Mouse (Mus musculus): ENCODE results near the gene Sesn2. TPM values are rescaled to one million over a fixed set of nuclear protein-coding genes. Genes with fewer than 3 reads are reported as not detected.
A peak's percentile ranks its signal among the peaks of the same experiment; 100 is the strongest.

Sesn2 gene
- polyA plus RNA-seq, 1 experiment from 2014 or later = 6.4 TPM

DNA sequence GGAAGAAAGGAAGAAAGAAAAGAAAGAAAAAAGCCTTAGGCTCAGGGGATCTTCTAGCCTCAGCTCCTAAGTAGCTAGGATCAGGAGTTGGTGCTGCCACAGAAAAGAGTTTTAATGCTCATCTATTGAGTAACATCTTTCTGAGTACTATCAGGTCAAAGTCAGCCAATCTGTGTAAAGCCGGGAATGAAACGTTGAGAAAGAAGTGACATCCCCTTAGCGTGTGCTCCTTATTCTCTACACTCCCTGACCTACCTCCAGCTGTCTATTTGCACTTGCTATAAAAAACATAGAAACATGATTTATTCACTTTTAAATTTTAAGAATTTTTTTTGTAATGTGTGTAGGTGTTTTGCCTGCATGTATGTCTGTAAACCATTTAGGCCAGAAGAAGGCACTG, 8.9 kb upstream of the Sesn2 start:
- H3K36me3 ChIP-seq (ENCODE audit: control insufficient read depth, insufficient read depth, low read length) = no peaks in the 10 kb centered on the region
- no peak overlapping the region for H3K4me2 ChIP-seq (ENCODE audit: low read depth, low read length)
- ATAC-seq (ENCODE audit: low read depth) (no peak), DNase-seq (ENCODE audit: low spot score) (no peak)
- peaks cover 2% of the 10 kb centered on the region; the same call in 1 of the 2 replicates for H3K4me1 ChIP-seq (ENCODE audit: control insufficient read depth, insufficient read depth, low read length)
- H3K27ac ChIP-seq (replicated peaks; ENCODE audit: low read depth, low read length) = no peak overlapping the region
- 85% methylated on average over 3 of the region's 3 CpGs for WGBS
- H3K9me3 ChIP-seq (ENCODE audit: control insufficient read depth, low read length) = no peaks in the 10 kb centered on the region
- no peak overlapping the region for H3K9ac ChIP-seq (ENCODE audit: low read depth, low read length)
- no peak overlapping the region for H3K4me3 ChIP-seq (ENCODE audit: low read depth, low read length)
- H3K27me3 ChIP-seq (replicated peaks; ENCODE audit: control insufficient read depth, insufficient read depth, low read length) = no peaks in the 10 kb centered on the region

DNA sequence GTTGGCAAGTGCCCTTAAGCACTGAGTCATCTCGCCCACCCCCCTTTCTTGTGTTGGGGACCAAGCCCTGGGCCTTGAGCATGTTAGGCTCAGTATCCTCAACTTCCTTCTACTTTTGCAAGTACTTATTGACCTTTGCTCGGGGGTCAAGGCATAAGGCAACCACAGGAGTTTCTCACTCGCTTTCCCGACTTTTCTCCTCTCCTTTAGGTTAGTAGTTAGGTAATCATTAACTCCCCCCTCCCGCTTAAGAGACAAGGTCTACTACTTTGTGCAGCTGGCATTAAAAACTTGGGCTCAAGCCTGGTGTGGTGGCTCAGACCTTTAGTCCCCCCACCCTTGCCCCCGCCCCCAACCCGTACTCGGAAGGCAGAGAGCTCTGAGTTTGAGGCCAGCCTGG, 7.8 kb upstream of the Sesn2 start:
- H3K4me1 ChIP-seq (ENCODE audit: control insufficient read depth, insufficient read depth, low read length) = peaks cover 7% of the 10 kb centered on the region; the same call in 1 of the 2 replicates
- no peak overlapping the region for H3K4me3 ChIP-seq (ENCODE audit: low read depth, low read length)
- DNase-seq (ENCODE audit: low spot score) = no peak
- H3K27ac ChIP-seq (replicated peaks; ENCODE audit: low read depth, low read length) = no peak overlapping the region
- H3K27me3 ChIP-seq (replicated peaks; ENCODE audit: control insufficient read depth, insufficient read depth, low read length) = no peaks in the 10 kb centered on the region
- no peak overlapping the region for H3K4me2 ChIP-seq (ENCODE audit: low read depth, low read length)
- H3K9me3 ChIP-seq (ENCODE audit: control insufficient read depth, low read length) = no peaks in the 10 kb centered on the region
- no peak overlapping the region for H3K9ac ChIP-seq (ENCODE audit: low read depth, low read length)
- WGBS = 71% methylated on average over 8 of the region's 8 CpGs
- no peak for ATAC-seq (ENCODE audit: low read depth)
- no peaks in the 10 kb centered on the region for H3K36me3 ChIP-seq (ENCODE audit: control insufficient read depth, insufficient read depth, low read length)

DNA sequence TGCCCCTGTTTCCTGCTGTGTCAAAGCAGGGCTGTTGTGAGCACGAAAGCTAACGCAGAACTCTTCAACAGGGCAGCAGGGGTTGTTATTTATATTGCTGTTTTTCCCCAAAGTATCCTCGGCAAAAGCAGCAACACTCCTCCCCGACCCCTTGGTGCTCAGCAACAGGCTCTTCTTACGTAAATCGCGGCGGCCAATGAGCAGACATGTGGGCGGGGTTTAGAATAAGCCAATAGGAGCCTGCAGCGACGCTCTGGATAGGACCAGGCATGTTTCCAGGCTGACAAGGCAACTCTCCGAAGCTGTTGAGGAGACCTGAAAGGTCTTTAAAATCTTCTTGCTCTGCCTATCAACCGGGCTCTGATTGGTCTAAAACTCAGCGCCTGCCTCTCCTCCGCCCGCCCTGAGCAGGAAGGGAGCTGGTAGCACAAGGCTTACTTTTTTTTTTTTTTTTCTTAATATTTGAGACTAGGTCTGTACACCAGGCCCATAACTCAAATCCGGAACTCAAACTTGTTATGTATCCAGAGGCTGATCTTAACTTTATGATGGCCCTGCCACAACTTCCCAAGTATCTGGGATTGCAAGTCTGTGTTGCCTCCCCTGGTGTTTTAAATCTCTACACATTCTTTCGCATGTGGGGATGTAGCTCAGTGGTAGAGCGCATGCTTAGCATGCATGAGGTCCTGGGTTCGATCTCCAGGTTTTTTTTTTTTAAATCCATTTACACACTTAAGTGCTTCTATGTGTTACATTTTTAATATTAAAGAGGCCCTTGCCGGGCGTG, 5.3 kb upstream of the Sesn2 start:
- peak; percentile 100 for DNase-seq (ENCODE audit: low spot score)
- no peaks in the 10 kb centered on the region for H3K36me3 ChIP-seq (ENCODE audit: control insufficient read depth, insufficient read depth, low read length)
- H3K27ac ChIP-seq (replicated peaks; ENCODE audit: low read depth, low read length) = peak overlapping the region; percentile 89
- 21% methylated on average over 20 of the region's 22 CpGs for WGBS
- peak; percentile 96 for ATAC-seq (ENCODE audit: low read depth)
- H3K9ac ChIP-seq (ENCODE audit: low read depth, low read length) = peak overlapping the region; percentile 58
- no peaks in the 10 kb centered on the region for H3K27me3 ChIP-seq (replicated peaks; ENCODE audit: control insufficient read depth, insufficient read depth, low read length)
- H3K9me3 ChIP-seq (ENCODE audit: control insufficient read depth, low read length) = no peaks in the 10 kb centered on the region
- peaks cover 7% of the 10 kb centered on the region; the same call in 1 of the 2 replicates for H3K4me1 ChIP-seq (ENCODE audit: control insufficient read depth, insufficient read depth, low read length)
- H3K4me2 ChIP-seq (ENCODE audit: low read depth, low read length) = peak overlapping the region; percentile 96
- H3K4me3 ChIP-seq (ENCODE audit: low read depth, low read length) = peak overlapping the region; percentile 51

DNA sequence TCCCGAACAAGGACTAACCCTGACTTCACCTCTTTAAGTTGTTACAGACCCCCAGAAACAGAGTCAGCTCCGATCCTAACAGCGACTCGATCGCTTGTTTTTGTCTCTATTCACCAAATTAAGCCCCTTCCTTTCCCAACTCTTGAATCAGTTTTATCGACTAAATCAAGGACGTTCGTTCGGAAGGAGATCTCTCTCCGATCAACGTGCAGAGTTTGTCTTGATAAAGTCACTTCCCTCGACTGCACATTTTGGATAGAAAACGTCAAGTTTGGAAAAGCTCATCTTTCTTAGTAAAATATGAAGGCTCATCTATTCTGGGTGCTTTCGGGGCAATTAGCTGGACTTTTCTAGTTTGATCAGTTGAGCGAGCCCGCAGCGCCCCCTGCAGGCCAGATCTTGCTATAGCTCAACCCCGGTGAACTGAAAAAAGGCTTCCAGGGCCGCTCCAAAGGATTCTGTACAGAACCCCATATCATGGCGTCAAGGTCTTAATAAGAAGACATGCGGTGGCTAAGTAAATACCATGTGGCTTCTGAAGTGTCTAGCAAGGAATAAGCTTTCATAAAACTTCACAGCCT, 4.3 kb upstream of the Sesn2 start:
- Histone ChIP-seq H3K9me3 (ENCODE audit: control insufficient read depth, low read length) (no peaks in the 10 kb centered on the region), H3K36me3 (ENCODE audit: control insufficient read depth, insufficient read depth, low read length) (no peaks in the 10 kb centered on the region), H3K4me3 (ENCODE audit: low read depth, low read length) (peak overlapping the region; percentile 51), H3K4me2 (ENCODE audit: low read depth, low read length) (peak overlapping the region; percentile 96), H3K27me3 (replicated peaks; ENCODE audit: control insufficient read depth, insufficient read depth, low read length) (no peaks in the 10 kb centered on the region), H3K9ac (ENCODE audit: low read depth, low read length) (peak overlapping the region; percentile 58), H3K27ac (replicated peaks; ENCODE audit: low read depth, low read length) (peak overlapping the region; percentile 89), H3K4me1 (ENCODE audit: control insufficient read depth, insufficient read depth, low read length) (peaks cover 7% of the 10 kb centered on the region; the same call in 1 of the 2 replicates)
- peak; percentile 31; the same call in 1 of the 2 replicates for ATAC-seq (ENCODE audit: low read depth)
- DNase-seq (ENCODE audit: low spot score) = peak; percentile 90
- 2% methylated on average over 21 of the region's 21 CpGs for WGBS

DNA sequence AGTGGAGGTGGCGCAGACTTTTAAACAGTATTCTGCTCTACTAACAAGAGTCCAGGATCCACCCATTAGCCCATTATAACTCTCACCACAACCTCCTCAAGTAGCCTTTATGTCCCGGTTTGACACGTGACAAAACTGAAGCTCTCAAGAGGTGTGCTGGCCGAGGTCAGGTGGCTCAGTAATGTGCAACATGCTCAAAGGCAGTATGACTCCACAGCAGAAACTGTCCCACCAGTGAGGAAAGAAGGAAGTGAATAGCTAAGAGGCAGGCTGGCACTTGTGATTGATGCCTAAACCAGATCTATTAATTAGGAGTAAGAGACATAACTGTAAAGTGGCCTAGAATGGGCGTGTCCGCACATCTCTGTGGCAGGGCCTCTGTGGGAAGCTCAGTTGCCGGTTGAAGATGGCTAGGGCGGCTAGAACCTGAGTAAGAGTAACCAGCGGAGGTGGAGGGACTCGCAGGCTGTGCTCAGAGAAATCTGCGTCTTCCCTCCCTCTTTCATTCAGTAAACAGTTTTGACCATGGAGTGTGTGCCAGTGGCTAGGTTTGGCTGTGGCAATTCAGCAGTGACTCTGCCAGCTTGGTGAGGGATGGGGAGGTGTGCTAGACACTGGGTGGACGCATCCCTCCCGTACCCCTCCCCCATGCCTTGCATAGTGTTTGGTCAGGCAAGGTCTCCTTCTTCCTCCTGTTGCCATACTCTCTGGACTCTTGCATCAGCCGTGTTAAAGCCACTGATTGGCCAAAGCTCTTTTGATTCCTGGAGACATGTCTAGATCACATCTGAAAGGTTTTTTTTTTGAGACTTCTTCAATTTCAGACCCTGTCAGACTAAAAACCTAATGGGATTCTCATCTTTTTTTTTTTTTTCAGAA, 3.3 kb upstream of the Sesn2 start:
- Histone ChIP-seq H3K27me3 (replicated peaks; ENCODE audit: control insufficient read depth, insufficient read depth, low read length) (no peaks in the 10 kb centered on the region), H3K4me3 (ENCODE audit: low read depth, low read length) (peak overlapping the region; percentile 51; the same call in 1 of the 2 replicates), H3K27ac (replicated peaks; ENCODE audit: low read depth, low read length) (no peak overlapping the region), H3K4me2 (ENCODE audit: low read depth, low read length) (peak overlapping the region; percentile 96), H3K4me1 (ENCODE audit: control insufficient read depth, insufficient read depth, low read length) (peaks cover 7% of the 10 kb centered on the region; the same call in 1 of the 2 replicates), H3K9ac (ENCODE audit: low read depth, low read length) (no peak overlapping the region), H3K36me3 (ENCODE audit: control insufficient read depth, insufficient read depth, low read length) (no peaks in the 10 kb centered on the region), H3K9me3 (ENCODE audit: control insufficient read depth, low read length) (no peaks in the 10 kb centered on the region)
- DNase-seq (ENCODE audit: low spot score) = no peak
- no peak for ATAC-seq (ENCODE audit: low read depth)
- WGBS = 32% methylated on average over 14 of the region's 14 CpGs

DNA sequence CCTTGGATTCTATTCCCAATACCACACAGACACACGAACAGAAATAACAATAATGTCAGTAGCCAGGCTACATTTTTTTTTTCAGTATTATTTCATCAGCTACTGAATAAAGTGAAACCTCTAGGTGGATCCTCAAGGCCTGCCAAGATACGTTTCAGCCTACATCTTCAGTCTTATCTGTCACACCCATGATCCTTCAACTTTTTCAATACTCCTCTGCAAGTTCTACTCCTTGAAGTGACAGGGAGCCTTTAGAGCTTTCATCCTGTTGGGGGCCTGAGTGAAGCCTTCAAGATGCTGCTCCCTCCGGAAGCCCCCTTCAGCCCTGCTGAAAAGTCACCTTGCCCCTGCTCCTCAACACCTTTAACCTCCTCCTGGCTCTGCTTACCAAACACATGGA, 1.8 kb upstream of the Sesn2 start:
- 75% methylated on average over 3 of the region's 3 CpGs for WGBS
- H3K27ac ChIP-seq (replicated peaks; ENCODE audit: low read depth, low read length) = no peak overlapping the region

GRCm38 (mm10) chr4:132509621-132510296, 542 bp downstream of the Sesn2 start:
- ATAC-seq (ENCODE audit: low read depth) = peak; percentile 77
- no peaks in the 10 kb centered on the region for H3K27me3 ChIP-seq (replicated peaks; ENCODE audit: control insufficient read depth, insufficient read depth, low read length)
- peak; percentile 95 for DNase-seq (ENCODE audit: low spot score)
- H3K36me3 ChIP-seq (ENCODE audit: control insufficient read depth, insufficient read depth, low read length) = no peaks in the 10 kb centered on the region
- peaks cover 7% of the 10 kb centered on the region; the same call in 1 of the 2 replicates for H3K4me1 ChIP-seq (ENCODE audit: control insufficient read depth, insufficient read depth, low read length)
- peak overlapping the region; percentile 74 for H3K27ac ChIP-seq (replicated peaks; ENCODE audit: low read depth, low read length)
- H3K9ac ChIP-seq (ENCODE audit: low read depth, low read length) = peak overlapping the region; percentile 74
- WGBS = under 1% methylated on average over 30 of the region's 52 CpGs
- peak overlapping the region; percentile 85 for H3K4me2 ChIP-seq (ENCODE audit: low read depth, low read length)
- H3K9me3 ChIP-seq (ENCODE audit: control insufficient read depth, low read length) = no peaks in the 10 kb centered on the region
- peak overlapping the region; percentile 76 for H3K4me3 ChIP-seq (ENCODE audit: low read depth, low read length)

More for the DNA sequence above, 1.8 kb upstream of the Sesn2 start:
- Histone ChIP-seq H3K36me3 (ENCODE audit: control insufficient read depth, insufficient read depth, low read length) (no peaks in the 10 kb centered on the region), H3K9ac (ENCODE audit: low read depth, low read length) (no peak overlapping the region), H3K4me2 (ENCODE audit: low read depth, low read length) (no peak overlapping the region), H3K4me3 (ENCODE audit: low read depth, low read length) (no peak overlapping the region), H3K9me3 (ENCODE audit: control insufficient read depth, low read length) (no peaks in the 10 kb centered on the region), H3K4me1 (ENCODE audit: control insufficient read depth, insufficient read depth, low read length) (peaks cover 7% of the 10 kb centered on the region; the same call in 1 of the 2 replicates), H3K27me3 (replicated peaks; ENCODE audit: control insufficient read depth, insufficient read depth, low read length) (no peaks in the 10 kb centered on the region)
- DNase-seq (ENCODE audit: low spot score) = no peak
- ATAC-seq (ENCODE audit: low read depth) = no peak

GRCm38 (mm10) chr4:132507210-132507609, 3.1 kb downstream of the Sesn2 start:
- Histone ChIP-seq H3K27ac (replicated peaks; ENCODE audit: low read depth, low read length) (no peak overlapping the region), H3K4me2 (ENCODE audit: low read depth, low read length) (no peak overlapping the region), H3K9me3 (ENCODE audit: control insufficient read depth, low read length) (no peaks in the 10 kb centered on the region), H3K9ac (ENCODE audit: low read depth, low read length) (no peak overlapping the region), H3K4me1 (ENCODE audit: control insufficient read depth, insufficient read depth, low read length) (no peaks in the 10 kb centered on the region), H3K36me3 (ENCODE audit: control insufficient read depth, insufficient read depth, low read length) (no peaks in the 10 kb centered on the region), H3K4me3 (ENCODE audit: low read depth, low read length) (no peak overlapping the region), H3K27me3 (replicated peaks; ENCODE audit: control insufficient read depth, insufficient read depth, low read length) (no peaks in the 10 kb centered on the region)
- no peak for ATAC-seq (ENCODE audit: low read depth)
- 39% methylated on average over 2 of the region's 2 CpGs for WGBS
- no peak for DNase-seq (ENCODE audit: low spot score)

Data from embryonic facial prominence, embryonic 14.5 days (tissue).